Mouse (Mus musculus): ENCODE measurements around the gene Btbd35f9.
"Not testable (repeated sequence)": the region's sequence is repeated elsewhere in the genome, so short reads cannot be mapped to it uniquely, and the experiment has no call there.

The Btbd35f9 gene

GRCm38 (mm10) chrX:34161399-34161798, at the start of gene Btbd35f9:
Gene Btbd35f9, minus strand, starts transcription at chrX:34161499.
- DNase-seq (ENCODE audit: low spot score): not testable (repeated sequence)

Data from ovary, postnatal 14 days (tissue).